Mouse (Mus musculus) spleen, adult 2 months (tissue): ENCODE measurements around the gene Rpusd3.

Experiments
- CTCF ChIP-seq: fragments of 200-500 bp; IDR thresholded peaks from 2 replicates; pipeline ENCODE4 v1.5.1; 2011; ENCODE audit warnings: mild to moderate bottlenecking, inconsistent platforms; ENCODE audit not compliant: insufficient read depth, insufficient read length, insufficient replicate concordance; ENCODE audit errors: extremely low read depth
- POLR2A ChIP-seq: fragments of 200-500 bp; IDR thresholded peaks from 2 replicates; pipeline ENCODE4 v1.6.1; 2011; ENCODE audit warnings: low read depth, low read length, inconsistent platforms

DNA sequence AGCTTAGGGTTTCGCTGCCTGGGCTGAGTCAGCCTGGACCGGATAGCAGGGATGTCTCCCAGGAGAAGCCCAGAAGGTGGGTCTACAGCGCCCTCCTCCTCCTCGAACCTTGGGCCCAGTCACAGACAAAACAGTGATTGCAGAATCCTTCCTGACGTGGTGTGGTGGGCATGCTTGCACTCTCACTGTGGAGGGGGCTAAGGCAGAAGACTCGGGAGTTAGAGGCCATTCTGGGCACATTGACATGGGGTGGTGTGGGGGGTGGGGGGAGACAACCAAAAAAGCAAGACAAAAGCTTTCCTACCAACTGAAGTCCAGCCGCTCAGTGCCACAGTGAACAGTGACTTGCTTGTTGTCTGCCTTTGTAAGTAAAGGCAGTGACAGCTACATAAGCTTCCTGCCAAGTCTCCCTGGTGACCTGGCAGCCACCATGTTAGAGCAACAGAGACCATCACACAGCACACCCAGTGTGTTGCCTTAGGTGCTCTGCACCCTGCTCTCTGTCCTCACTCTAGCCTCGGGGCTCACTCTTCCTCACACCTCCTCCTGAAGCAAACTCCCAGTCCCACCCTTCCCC is 34.7 kb downstream of the Rpusd3 start:
- TF ChIP-seq CTCF (no peak), POLR2A (no peak)
